Mouse (Mus musculus) gastrocnemius, adult 8-10 months (tissue): Measurements from ENCODE around the gene Abhd15. TPM values are rescaled to one million over a fixed set of nuclear protein-coding genes. Genes with fewer than 3 reads are reported as not detected.

Experiments used
- total RNA-seq, 4 experiments: library from RNA; stranded (reverse); gene quantifications; 2 replicates each; pipeline ENCODE4 v1.2.4; 2022

Abhd15 gene
- total RNA-seq, 4 experiments from 2014 or later = 0.10 to 0.92 (median 0.39) TPM

Other genes with a start within 250 kb of the Abhd15 start
- 100 to 1,000 TPM; 159 to 184 (median 168) TPM for gene Coro6, start 52.7 kb upstream of the Abhd15 start, total RNA-seq
- gene Ankrd13b, start 25.4 kb upstream of the Abhd15 start, total RNA-seq = 10 to 100 TPM in 3 of 4 experiments, 1 to 10 TPM in 1; 9.1 to 13.7 (median 11.7) TPM
- 10 to 100 TPM; 25.7 to 34.1 (median 29.7) TPM for gene Git1, start 21.6 kb upstream of the Abhd15 start, total RNA-seq
- gene Trp53i13, start 859 bp downstream of the Abhd15 start, total RNA-seq = 1 to 10 TPM; 3.3 to 6.0 (median 3.8) TPM
- not detected for gene Gm10392, start 4.1 kb downstream of the Abhd15 start, total RNA-seq
- 10 to 100 TPM; 37.9 to 48.6 (median 40.6) TPM for gene Taok1, start 92.7 kb downstream of the Abhd15 start, total RNA-seq
- 10 to 100 TPM; 31.0 to 38.3 (median 33.6) TPM for gene Nufip2, start 171.0 kb downstream of the Abhd15 start, total RNA-seq
- not detected for gene Cryba1, start 210.2 kb downstream of the Abhd15 start, total RNA-seq
- 100 to 1,000 TPM; 309 to 400 (median 330) TPM for gene Myo18a, start 248.1 kb downstream of the Abhd15 start, total RNA-seq